Mouse (Mus musculus) forebrain, postnatal 0 days (tissue): ENCODE results near the gene 1700022I11Rik. TPM values are rescaled to one million over a fixed set of nuclear protein-coding genes. Genes with fewer than 3 reads are reported as not detected.

ENCODE experiments used
- ATAC-seq: fragments of 200-750 bp; cut with Nextera tagmentation; 2 replicates; pipeline ENCODE4 v1.8.0; 2017; ENCODE audit warnings: mild to moderate bottlenecking, moderate library complexity
- DNase-seq: peaks from one replicate; pipeline ENCODE4 v3.0.0-alpha.2; 2015
- H3K27ac ChIP-seq: fragments of 300-500 bp; sonication (generic); 2 replicates; pipeline ENCODE4 v1.5.1; 2014; ENCODE audit warnings: low read depth, mild to moderate bottlenecking, antibody characterized with exemption, low read length, moderate library complexity, mixed read lengths
- H3K27me3 ChIP-seq: fragments of 300-500 bp; sonication (generic); 2 replicates; pipeline ENCODE4 v1.6.1; 2014; ENCODE audit warnings: mild to moderate bottlenecking, low read length, mixed read lengths; ENCODE audit not compliant: insufficient read depth
- H3K36me3 ChIP-seq: fragments of 300-500 bp; sonication (generic); 2 replicates; pipeline ENCODE4 v1.6.1; 2014; ENCODE audit warnings: mild to moderate bottlenecking, moderate library complexity; ENCODE audit not compliant: insufficient read depth
- H3K4me1 ChIP-seq: fragments of 300-500 bp; sonication (generic); 2 replicates; pipeline ENCODE4 v1.6.1; 2014; ENCODE audit warnings: antibody characterized with exemption; ENCODE audit not compliant: insufficient read depth
- H3K4me2 ChIP-seq: fragments of 300-500 bp; sonication (generic); 2 replicates; pipeline ENCODE4 v1.6.1; 2014; ENCODE audit warnings: low read depth, mild to moderate bottlenecking, moderate library complexity
- H3K4me3 ChIP-seq: fragments of 300-500 bp; sonication (generic); 2 replicates; pipeline ENCODE4 v1.5.1; 2014; ENCODE audit warnings: low read depth, low read length, mixed read lengths
- H3K9ac ChIP-seq: fragments of 300-500 bp; sonication (generic); 2 replicates; pipeline ENCODE4 v1.6.1; 2014; ENCODE audit warnings: mild to moderate bottlenecking
- H3K9me3 ChIP-seq: fragments of 300-500 bp; sonication (generic); 2 replicates; pipeline ENCODE4 v1.6.1; 2016; ENCODE audit warnings: low read length
- CTCF ChIP-seq: sonication (generic); IDR thresholded peaks from 2 replicates; pipeline ENCODE4 v1.5.1; 2016; ENCODE audit warnings: antibody characterized with exemption, control low read depth, low read depth
- WGBS: fragments of 180-500 bp; shearing (Covaris S2); extraction: QIAGEN DNeasy Blood & Tissue Kit; methylation state at CpG from one replicate; pipeline ENCODE4 v1.1.7; 2014; 5-methylcytosine and 5-hydroxymethylcytosine counted together
- polyA plus RNA-seq: library from polyadenylated mRNA; unstranded; fragments of >200 nt; fragmentation: Nextera tagmentation; extraction: Ambion mirVana; gene quantifications from 2 replicates; pipeline ENCODE4 v1.2.1, GENCODE M21; 2015
- total RNA-seq: library from RNA; depleted of rRNA; stranded (reverse); fragments of >200 nt; gene quantifications from 2 replicates; pipeline ENCODE4 v1.2.3, GENCODE M21; 2014

1700022I11Rik gene
- total and polyA plus RNA-seq, 2 experiments from 2014 or later = 0.63 TPM; not detected in 1

- H3K4me2 ChIP-seq = no peak overlapping the region
- no peak for DNase-seq
- no peak for ATAC-seq
- WGBS = 81% methylated on average over 2 of the region's 2 CpGs
- H3K9ac ChIP-seq = no peak overlapping the region
- no peak overlapping the region for H3K4me3 ChIP-seq
- H3K27me3 ChIP-seq = no peaks in the 10 kb centered on the region
- no peak for TF ChIP-seq CTCF
- peaks cover 8% of the 10 kb centered on the region; the same call in 1 of the 2 replicates for H3K36me3 ChIP-seq
- H3K27ac ChIP-seq = peak overlapping the region; percentile 76
- H3K4me1 ChIP-seq = peaks cover 18% of the 10 kb centered on the region
- no peaks in the 10 kb centered on the region for H3K9me3 ChIP-seq
Measured at GRCm38 (mm10) chr4:43001272-43001671, 31.9 kb downstream of the 1700022I11Rik start.

GRCm38 (mm10) chr4:43002756-43003439 is 33.5 kb downstream of the 1700022I11Rik start:
- TF ChIP-seq CTCF = no peak
- Histone ChIP-seq H3K9ac (no peak overlapping the region), H3K27me3 (no peaks in the 10 kb centered on the region), H3K4me2 (no peak overlapping the region), H3K4me1 (peaks cover 12% of the 10 kb centered on the region), H3K9me3 (no peaks in the 10 kb centered on the region), H3K36me3 (peaks cover 8% of the 10 kb centered on the region; the same call in 1 of the 2 replicates), H3K4me3 (no peak overlapping the region), H3K27ac (no peak overlapping the region)
- DNase-seq (no peak), ATAC-seq (no peak)
- WGBS = 77% methylated on average over 12 of the region's 12 CpGs

GRCm38 (mm10) chr4:43004951-43005350 is 35.5 kb downstream of the 1700022I11Rik start:
- Histone ChIP-seq H3K4me1 (peaks cover 4% of the 10 kb centered on the region; the same call in 1 of the 2 replicates), H3K4me2 (no peak overlapping the region), H3K27me3 (no peaks in the 10 kb centered on the region), H3K9ac (no peak overlapping the region), H3K9me3 (no peaks in the 10 kb centered on the region), H3K36me3 (peaks cover 8% of the 10 kb centered on the region; the same call in 1 of the 2 replicates), H3K4me3 (no peak overlapping the region), H3K27ac (no peak overlapping the region)
- ATAC-seq (no peak), DNase-seq (no peak)
- WGBS = 95% methylated on average over 3 of the region's 3 CpGs
- no peak for TF ChIP-seq CTCF

- H3K4me3 ChIP-seq = no peak overlapping the region
- peak; percentile 6 for DNase-seq
Measured at GRCm38 (mm10) chr4:43005765-43006164, 36.4 kb downstream of the 1700022I11Rik start.

GRCm38 (mm10) chr4:43010161-43011038 is 41.0 kb downstream of the 1700022I11Rik start, which contains the start of gene Fancg:
Gene Fancg (minus strand): TSS chr4:43010506.
- Histone ChIP-seq H3K27me3 (no peaks in the 10 kb centered on the region), H3K4me3 (peak within 1 kb of the TSS; percentile 75), H3K36me3 (no peaks in the 10 kb centered on the region; the same call in 1 of the 2 replicates), H3K9ac (peak within 1 kb of the TSS; percentile 53), H3K27ac (peak within 1 kb of the TSS; percentile 21; the same call in 1 of the 2 replicates), H3K9me3 (no peaks in the 10 kb centered on the region), H3K4me2 (peak within 1 kb of the TSS; percentile 81), H3K4me1 (peaks cover 8% of the 10 kb centered on the region; the same call in 1 of the 2 replicates)
- ATAC-seq (peak; percentile 96), DNase-seq (peak; percentile 88)
- TF ChIP-seq CTCF = no peak
- 1% methylated on average over 37 of the region's 37 CpGs for WGBS

More at GRCm38 (mm10) chr4:43005765-43006164, 36.4 kb downstream of the 1700022I11Rik start:
- 53% methylated on average over 2 of the region's 2 CpGs for WGBS
- peaks cover 5% of the 10 kb centered on the region; the same call in 1 of the 2 replicates for H3K4me1 ChIP-seq
- H3K27ac ChIP-seq = no peak overlapping the region
- peak; percentile 56 for TF ChIP-seq CTCF
- H3K9ac ChIP-seq = no peak overlapping the region
- no peaks in the 10 kb centered on the region for H3K27me3 ChIP-seq
- H3K4me2 ChIP-seq = no peak overlapping the region
- ATAC-seq = no peak
- peaks cover 8% of the 10 kb centered on the region; the same call in 1 of the 2 replicates for H3K36me3 ChIP-seq
- H3K9me3 ChIP-seq = no peaks in the 10 kb centered on the region

- 98% methylated on average over 1 of the region's 1 CpGs for WGBS
- H3K27me3 ChIP-seq = no peaks in the 10 kb centered on the region
- ATAC-seq (no peak), DNase-seq (no peak)
- H3K4me3 ChIP-seq = no peak overlapping the region
- no peak overlapping the region for H3K4me2 ChIP-seq
- H3K4me1 ChIP-seq = peaks cover 8% of the 10 kb centered on the region; the same call in 1 of the 2 replicates
- TF ChIP-seq CTCF = no peak
- H3K9me3 ChIP-seq = no peaks in the 10 kb centered on the region
- no peak overlapping the region for H3K27ac ChIP-seq
- no peak overlapping the region for H3K9ac ChIP-seq
- H3K36me3 ChIP-seq = peaks cover 4% of the 10 kb centered on the region
Measured at GRCm38 (mm10) chr4:43012091-43012490, 42.7 kb downstream of the 1700022I11Rik start.
